Mouse (Mus musculus) gastrocnemius, postnatal 4 days (tissue): Measurements from ENCODE around the gene Rfx1. TPM values are rescaled to one million over a fixed set of nuclear protein-coding genes. Genes with fewer than 3 reads are reported as not detected.

Source experiments
- DNase-seq, 2 experiments: peaks; one replicate each; pipeline ENCODE4 v3.0.0; 2021 to 2022; ENCODE audit warnings: low spot score in 2 of 2, mixed read lengths in 2 of 2
- total RNA-seq, 2 experiments: library from RNA; stranded (reverse); gene quantifications; 2 replicates each; pipeline ENCODE4 v1.2.3; 2021

Gene Rfx1
- total RNA-seq, 2 experiments from 2014 or later = 10.1 to 11.7 TPM

- no peak for DNase-seq
These were observed 7.4 kb upstream of the Rfx1 start for GRCm38 (mm10) chr8:84059226-84059625.

GRCm38 (mm10) chr8:84060245-84060644, 6.4 kb upstream of the Rfx1 start:
- DNase-seq = no peak

- no peak for DNase-seq
These were observed 2.6 kb upstream of the Rfx1 start for GRCm38 (mm10) chr8:84063861-84064610.

DNA sequence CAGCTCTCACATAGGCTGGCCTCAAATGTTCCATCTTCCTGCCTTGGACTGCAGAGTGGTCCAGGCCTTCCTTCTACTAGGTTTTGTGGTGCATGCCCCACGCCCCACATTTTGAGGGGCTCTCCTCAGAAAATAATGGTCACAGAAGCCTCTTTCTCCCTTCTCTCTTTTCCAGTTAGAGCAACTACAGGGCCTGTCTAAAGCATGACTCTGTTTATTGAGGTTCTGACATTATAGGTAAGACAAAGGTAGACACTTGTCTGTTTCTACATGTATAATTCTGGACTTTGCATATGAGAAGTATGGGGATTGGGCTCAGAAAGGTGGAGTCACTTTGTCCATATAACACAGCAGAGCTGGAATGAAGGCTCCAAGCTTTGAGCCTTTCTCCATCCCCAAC, 1.6 kb upstream of the Rfx1 start, which contains the start of gene Gm10643:
Gene Gm10643, minus strand, starts transcription at position 101 of the 400 bp plus-strand sequence.
- DNase-seq = no peak

DNA sequence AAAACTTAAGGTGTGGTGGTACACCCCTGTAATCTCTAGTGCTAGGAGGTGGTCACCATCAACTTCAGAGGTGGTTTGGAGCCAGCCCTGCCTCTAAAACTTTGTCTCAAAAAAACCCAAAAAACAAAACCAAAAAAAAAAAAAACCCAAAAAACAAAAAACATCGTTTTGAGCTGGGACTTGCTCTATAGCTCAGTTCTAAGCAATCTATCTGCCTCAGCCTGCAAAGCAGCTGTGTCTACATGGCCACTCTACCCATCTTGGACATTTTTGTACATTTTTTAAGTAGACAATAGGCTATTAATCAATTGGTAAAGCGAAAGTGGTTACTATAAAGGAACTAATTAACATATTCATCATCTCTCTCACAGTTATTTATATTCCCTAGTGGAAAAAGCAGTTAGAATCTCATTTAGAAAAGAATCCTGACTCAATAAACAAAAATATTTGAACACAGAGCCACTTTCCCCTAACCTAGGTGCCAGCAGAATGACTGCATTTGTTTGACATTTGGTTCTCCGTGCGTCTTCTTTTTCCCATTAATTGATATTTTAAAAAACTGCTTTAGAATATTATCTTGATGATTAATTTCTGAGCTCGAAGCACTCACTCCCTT, 1.1 kb upstream of the Rfx1 start:
- DNase-seq = no peak

- peak; percentile 96 to 98 for DNase-seq
These were observed 476 bp downstream of the Rfx1 start for GRCm38 (mm10) chr8:84067047-84067573.

DNA sequence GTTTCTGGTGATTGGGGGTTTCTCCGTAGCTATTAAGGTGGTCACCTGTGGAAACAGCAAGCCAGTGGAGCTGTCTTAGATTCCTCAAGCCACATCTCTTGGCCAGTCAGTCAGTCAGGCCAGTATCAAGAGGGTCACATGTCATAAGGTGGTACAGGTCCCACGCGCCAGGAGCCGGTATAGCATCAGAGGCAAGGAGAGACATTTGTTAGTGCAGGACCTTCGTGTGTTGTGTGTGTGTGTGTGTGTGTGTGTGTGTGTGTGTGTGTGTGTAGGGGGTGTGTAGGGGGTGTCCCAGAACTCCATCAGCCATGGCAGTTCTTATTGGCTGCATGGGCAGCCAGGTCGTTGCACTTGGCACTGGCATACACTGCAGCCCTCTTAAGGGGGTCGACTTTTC, 1.3 kb downstream of the Rfx1 start:
- no peak for DNase-seq

GRCm38 (mm10) chr8:84068316-84069035, 1.8 kb downstream of the Rfx1 start:
- DNase-seq = no peak

DNA sequence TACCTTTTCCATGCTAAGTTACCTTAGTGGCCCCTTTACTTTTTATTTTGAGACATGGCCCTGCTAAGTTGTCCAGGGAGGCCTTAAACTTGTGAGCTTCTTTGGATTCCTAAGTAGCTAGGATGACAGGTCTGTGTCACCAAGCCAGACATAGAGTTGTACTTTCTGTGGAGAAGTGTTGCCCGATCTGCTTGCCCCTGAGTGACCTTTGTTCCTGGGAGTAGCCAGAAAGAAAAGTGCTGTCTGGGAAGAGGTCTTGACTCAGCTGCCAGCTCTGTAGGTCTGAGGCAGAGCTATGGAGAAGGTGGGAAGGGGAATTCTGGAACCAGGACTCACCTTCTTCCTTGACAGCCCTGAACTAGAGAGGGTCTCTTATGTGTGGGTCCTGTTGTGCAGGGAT, 2.5 kb downstream of the Rfx1 start:
- DNase-seq = no peak

DNA sequence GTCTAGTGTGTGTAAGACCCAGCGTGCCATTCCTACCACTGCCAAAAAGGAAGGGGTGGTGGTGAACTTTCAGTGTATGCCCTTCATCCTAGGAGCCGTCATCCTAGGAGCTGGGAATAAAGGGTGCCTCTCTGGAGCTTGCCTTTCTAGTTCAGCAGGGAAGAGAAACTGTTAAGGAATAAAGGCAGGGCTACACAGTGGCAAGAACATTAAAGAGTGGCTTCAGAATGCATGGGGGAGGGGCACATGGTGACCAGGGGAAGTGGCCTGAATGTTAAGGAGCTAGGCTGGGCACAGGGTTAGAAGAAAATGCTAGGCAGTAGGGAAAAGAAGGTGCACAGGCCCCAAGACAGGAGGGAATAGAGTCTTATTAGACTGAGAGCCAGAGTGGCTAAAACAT, 3.1 kb downstream of the Rfx1 start:
- no peak for DNase-seq

GRCm38 (mm10) chr8:84070241-84070640, 3.6 kb downstream of the Rfx1 start:
- no peak for DNase-seq

GRCm38 (mm10) chr8:84070667-84071066, 4.0 kb downstream of the Rfx1 start:
- no peak for DNase-seq

GRCm38 (mm10) chr8:84071921-84072320, 5.3 kb downstream of the Rfx1 start:
- no peak for DNase-seq

- DNase-seq = no peak
These were observed 5.7 kb downstream of the Rfx1 start for GRCm38 (mm10) chr8:84072321-84072720.

DNA sequence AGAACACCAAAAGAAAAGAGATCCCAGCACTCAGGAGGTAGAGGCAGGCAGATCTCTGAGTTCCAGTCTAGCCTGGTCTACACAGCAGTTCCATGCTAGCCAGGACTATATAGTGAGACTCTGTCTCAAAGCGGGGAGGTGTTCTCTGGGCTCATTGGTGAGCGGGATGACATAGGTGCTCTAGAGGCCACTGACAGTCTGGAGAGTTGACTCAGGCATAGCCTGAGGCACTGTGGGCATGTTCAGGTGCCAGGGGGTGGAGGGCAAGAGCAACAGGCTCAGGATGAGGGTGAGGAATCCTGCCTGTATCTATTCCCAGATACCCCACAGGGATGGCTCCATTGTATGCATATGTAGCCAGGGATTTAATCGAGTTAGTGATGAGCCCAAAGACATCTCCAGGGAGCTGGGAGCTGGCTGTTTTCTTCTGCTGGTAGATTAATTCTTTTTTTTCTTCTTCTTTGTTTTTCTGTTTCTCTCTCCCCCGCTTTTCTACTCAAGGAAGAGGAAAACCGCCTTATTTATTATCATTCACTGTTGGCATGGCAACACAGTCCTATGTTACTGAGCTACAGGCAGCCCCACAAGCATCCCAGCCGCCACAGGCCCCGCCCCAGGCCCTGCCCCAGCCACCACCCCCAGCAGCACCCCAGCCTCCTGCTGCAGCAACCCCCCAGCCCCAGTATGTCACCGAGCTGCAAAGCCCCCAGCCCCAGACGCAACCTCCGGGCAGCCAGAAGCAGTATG, 6.8 kb downstream of the Rfx1 start:
- no peak for DNase-seq

DNA sequence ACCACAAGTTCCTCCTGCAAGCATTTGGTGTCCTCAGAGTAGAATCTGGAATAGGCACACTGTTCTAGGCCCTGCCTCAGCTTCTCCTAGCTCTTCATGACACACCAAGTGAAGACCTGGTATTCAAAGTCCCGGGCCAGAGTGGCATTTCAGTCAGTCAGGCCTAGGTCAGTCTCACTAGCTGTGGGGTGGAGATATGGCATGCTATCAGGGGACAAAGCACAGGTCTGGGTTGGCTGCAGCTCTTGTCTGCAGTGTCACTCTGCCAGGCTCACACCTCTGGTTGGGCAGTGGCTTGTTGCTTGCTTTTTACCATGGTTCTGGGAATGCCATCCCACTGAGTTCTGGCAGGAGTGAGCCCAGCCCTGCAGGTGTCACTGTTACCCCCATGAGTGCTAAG, 9.8 kb downstream of the Rfx1 start:
- DNase-seq = no peak

- DNase-seq = no peak
These were observed 10.2 kb downstream of the Rfx1 start for GRCm38 (mm10) chr8:84076849-84077248.

DNA sequence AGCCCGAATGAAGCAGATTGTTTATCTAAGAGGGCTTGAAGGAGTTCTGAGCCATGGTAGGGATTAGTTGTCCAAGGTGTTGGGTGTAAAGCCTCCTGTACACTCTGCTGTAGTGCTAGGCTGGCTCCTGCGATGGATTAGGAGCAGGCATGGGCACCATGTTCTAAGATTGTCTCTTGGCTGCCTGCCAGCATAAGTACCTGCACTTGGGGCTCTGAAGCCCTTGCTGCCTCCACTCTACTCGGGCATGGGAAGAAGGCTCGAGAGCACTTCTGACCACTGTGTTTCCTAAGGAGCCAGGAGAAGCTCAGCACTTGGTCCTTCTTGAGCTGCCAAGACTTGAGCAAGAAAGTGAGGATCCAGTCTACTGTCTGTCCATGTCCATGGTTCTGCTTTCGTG, 12.6 kb downstream of the Rfx1 start:
- DNase-seq = no peak

GRCm38 (mm10) chr8:84083829-84084241, 17.2 kb downstream of the Rfx1 start:
- no peak for DNase-seq

DNA sequence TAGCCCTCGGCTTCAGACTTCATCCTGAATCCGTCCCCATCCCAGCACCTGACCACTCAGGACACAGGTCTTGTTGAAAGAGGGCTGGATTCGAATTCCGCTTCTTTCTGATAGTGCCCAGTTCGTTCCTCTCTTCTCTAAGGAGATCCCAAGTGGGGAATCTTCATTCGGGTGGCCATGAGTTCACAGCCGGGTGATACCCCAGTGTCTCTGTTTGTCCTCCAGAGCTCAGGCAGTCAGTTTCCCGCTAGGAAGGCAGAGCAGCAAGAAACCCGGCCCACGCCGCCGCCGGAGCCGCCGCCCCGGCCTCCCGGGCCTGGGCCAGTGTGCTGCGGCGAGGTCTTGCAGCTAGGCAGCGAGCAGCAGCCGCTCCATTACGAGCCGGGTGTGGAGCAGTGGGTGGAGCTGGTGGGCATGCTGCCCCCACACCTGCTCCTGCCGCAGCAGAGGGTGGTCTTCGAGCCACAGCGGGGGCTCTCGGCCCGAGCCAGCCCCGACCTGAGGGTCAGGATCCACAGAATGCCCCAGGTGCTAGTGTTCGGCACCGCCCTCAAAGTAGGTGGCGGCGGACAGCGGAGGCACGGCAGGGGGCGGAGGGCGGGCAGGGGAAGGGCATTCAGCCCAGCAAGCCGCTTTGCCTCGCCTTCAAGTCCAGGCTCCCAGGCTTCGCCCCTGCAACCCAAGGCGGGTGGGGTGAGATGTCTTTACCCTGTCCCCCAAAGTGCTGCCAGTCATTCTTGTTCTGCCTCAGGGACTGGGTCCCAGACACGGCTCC, 17.9 kb downstream of the Rfx1 start:
- no peak for DNase-seq
